Mouse (Mus musculus): ENCODE data around the gene Gm17654. TPM values are rescaled to one million over a fixed set of nuclear protein-coding genes. Genes with fewer than 3 reads are reported as not detected.
"Not testable (repeated sequence)": the region's sequence is repeated elsewhere in the genome, so short reads cannot be mapped to it uniquely, and the experiment has no call there.

Gm17654 gene
- polyA plus RNA-seq (2014; fragmentation: Nextera tagmentation; extraction: Ambion mirVana) = not detected in 2 replicates

DNA sequence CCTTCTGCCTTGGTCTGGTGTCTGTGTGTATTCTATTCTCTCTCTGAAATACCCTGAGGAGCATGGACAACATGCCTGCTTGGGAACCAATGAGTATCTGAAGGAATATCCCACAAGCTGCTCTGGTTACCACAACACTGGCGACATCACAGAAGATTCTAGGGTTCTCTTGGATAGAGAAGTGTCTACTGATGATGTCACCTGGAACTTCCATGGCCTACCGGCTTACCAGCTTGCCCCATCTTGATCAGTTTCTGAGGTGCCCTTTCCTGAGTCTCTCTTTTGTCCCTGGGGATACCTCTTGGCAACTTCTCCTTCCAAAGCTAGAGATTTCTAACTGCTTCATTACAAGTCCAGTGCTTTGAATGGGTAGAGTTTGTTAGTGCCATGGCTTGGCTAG lies at the start of gene Gm17654:
Gene Gm17654 (minus strand): TSS at position 101 of the 400 bp plus-strand sequence.
- 45% methylated on average over 1 of the region's 2 CpGs for WGBS
- not testable (repeated sequence) for H3K4me3 ChIP-seq (ENCODE audit: control insufficient read depth in 1 of 2, insufficient read depth in 1 of 2, low read depth in 1 of 2, low read length in 2 of 2); H3K27ac ChIP-seq (replicated peaks in 1 of 2; ENCODE audit: control insufficient read depth in 1 of 2, insufficient read depth in 1 of 2, low read depth in 2 of 2, low read length in 2 of 2); H3K4me2 ChIP-seq (ENCODE audit: low read length); H3K9me3 ChIP-seq (ENCODE audit: control insufficient read depth, low read length); ATAC-seq (ENCODE audit: insufficient number of reproducible peaks, insufficient read depth, low FRiP score, low read depth); H3K9ac ChIP-seq (ENCODE audit: low read length); H3K36me3 ChIP-seq (ENCODE audit: control insufficient read depth, insufficient read depth, low read length); H3K27me3 ChIP-seq (ENCODE audit: control insufficient read depth, insufficient read depth, low read length); H3K4me1 ChIP-seq (ENCODE audit: control insufficient read depth in 2 of 2, insufficient read depth in 2 of 2, low read length in 2 of 2)

GRCm38 (mm10) chr14:43607913-43608312 lies 29.0 kb upstream of the Gm17654 start, which contains the start of gene Gm10375:
Gene Gm10375 (minus strand): TSS chr14:43608013.
- not testable (repeated sequence) for H3K36me3 ChIP-seq (ENCODE audit: control insufficient read depth, insufficient read depth, low read length); H3K4me3 ChIP-seq (ENCODE audit: control insufficient read depth in 1 of 2, insufficient read depth in 1 of 2, low read depth in 1 of 2, low read length in 2 of 2); H3K4me1 ChIP-seq (ENCODE audit: control insufficient read depth in 2 of 2, insufficient read depth in 2 of 2, low read length in 2 of 2); H3K9ac ChIP-seq (ENCODE audit: low read length); H3K4me2 ChIP-seq (ENCODE audit: low read length); H3K9me3 ChIP-seq (ENCODE audit: control insufficient read depth, low read length); H3K27me3 ChIP-seq (ENCODE audit: control insufficient read depth, insufficient read depth, low read length); ATAC-seq (ENCODE audit: insufficient number of reproducible peaks, insufficient read depth, low FRiP score, low read depth); H3K27ac ChIP-seq (replicated peaks in 1 of 2; ENCODE audit: control insufficient read depth in 1 of 2, insufficient read depth in 1 of 2, low read depth in 2 of 2, low read length in 2 of 2)

DNA sequence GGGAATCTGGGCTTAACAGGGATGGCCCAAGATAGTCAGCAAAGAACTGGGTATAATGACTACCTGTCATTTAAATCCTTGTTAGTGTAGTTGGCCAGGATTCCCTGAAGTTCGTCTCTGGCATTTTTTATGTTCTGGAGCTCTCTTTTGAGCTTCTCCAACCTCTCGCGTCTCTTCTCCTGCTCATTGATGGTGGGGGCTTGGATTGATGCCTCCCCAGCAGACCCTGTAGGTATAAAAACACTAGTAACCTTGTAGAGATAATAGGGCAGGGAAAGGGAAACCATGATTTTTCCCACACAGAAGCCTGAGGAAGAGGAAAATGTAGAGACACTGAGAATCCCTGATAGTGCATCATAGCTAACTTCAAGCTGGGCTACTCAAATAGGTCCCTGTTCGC lies 977 bp downstream of the Gm17654 start:
- not testable (repeated sequence) for H3K27ac ChIP-seq (replicated peaks in 1 of 2; ENCODE audit: control insufficient read depth in 1 of 2, insufficient read depth in 1 of 2, low read depth in 2 of 2, low read length in 2 of 2); H3K4me1 ChIP-seq (ENCODE audit: control insufficient read depth in 2 of 2, insufficient read depth in 2 of 2, low read length in 2 of 2); H3K4me3 ChIP-seq (ENCODE audit: control insufficient read depth in 1 of 2, insufficient read depth in 1 of 2, low read depth in 1 of 2, low read length in 2 of 2); H3K36me3 ChIP-seq (ENCODE audit: control insufficient read depth, insufficient read depth, low read length); H3K4me2 ChIP-seq (ENCODE audit: low read length); ATAC-seq (ENCODE audit: insufficient number of reproducible peaks, insufficient read depth, low FRiP score, low read depth); H3K9me3 ChIP-seq (ENCODE audit: control insufficient read depth, low read length); H3K9ac ChIP-seq (ENCODE audit: low read length); H3K27me3 ChIP-seq (ENCODE audit: control insufficient read depth, insufficient read depth, low read length)
- WGBS = 84% methylated on average over 2 of the region's 4 CpGs

DNA sequence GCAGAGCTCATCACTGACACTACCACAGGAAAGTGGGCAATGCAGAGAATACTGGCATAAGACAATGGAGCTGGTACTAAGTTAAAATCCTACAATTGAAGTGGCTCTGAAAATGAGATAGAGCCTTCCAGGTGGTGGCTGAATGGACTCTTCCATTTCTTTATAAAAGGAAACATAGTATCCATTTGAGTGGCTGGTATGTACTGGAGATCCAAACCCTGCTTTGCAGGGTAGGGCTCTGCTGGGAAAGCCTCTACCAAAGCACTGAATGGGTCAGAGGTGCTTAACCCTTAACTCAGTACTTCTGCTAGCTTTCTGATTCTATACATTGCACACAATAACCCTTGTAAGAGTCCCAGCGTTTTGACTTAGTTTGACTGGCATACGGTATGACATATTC lies 26.7 kb downstream of the Gm17654 start:
- not testable (repeated sequence) for H3K4me3 ChIP-seq (ENCODE audit: control insufficient read depth in 1 of 2, insufficient read depth in 1 of 2, low read depth in 1 of 2, low read length in 2 of 2); H3K4me1 ChIP-seq (ENCODE audit: control insufficient read depth in 2 of 2, insufficient read depth in 2 of 2, low read length in 2 of 2); H3K4me2 ChIP-seq (ENCODE audit: low read length); ATAC-seq (ENCODE audit: insufficient number of reproducible peaks, insufficient read depth, low FRiP score, low read depth); H3K27ac ChIP-seq (replicated peaks in 1 of 2; ENCODE audit: control insufficient read depth in 1 of 2, insufficient read depth in 1 of 2, low read depth in 2 of 2, low read length in 2 of 2); H3K9ac ChIP-seq (ENCODE audit: low read length); H3K9me3 ChIP-seq (ENCODE audit: control insufficient read depth, low read length); H3K36me3 ChIP-seq (ENCODE audit: control insufficient read depth, insufficient read depth, low read length); H3K27me3 ChIP-seq (ENCODE audit: control insufficient read depth, insufficient read depth, low read length)
- 76% methylated on average over 2 of the region's 2 CpGs for WGBS

DNA sequence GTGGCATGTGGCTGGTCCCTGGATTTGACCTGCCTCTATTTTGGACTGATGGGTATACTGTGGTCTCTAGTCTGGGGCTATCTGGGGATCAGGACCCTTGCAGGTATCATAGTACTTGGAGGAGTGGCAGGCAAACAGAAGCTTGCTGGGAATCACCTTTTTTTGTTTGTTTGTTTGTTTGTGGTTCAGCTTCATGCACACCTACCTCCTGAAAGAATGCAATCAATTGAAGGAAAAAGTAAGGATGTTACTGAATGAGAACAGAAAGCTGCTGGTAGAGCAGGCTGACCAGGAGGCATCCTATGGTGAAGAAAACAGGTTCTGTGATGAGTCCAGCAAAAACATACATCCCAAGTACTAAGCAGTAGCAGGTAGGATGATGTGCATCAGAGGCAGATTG lies 32.7 kb downstream of the Gm17654 start:
- H3K4me2 ChIP-seq (ENCODE audit: low read length); ATAC-seq (ENCODE audit: insufficient number of reproducible peaks, insufficient read depth, low FRiP score, low read depth); H3K9ac ChIP-seq (ENCODE audit: low read length); H3K4me1 ChIP-seq (ENCODE audit: control insufficient read depth in 2 of 2, insufficient read depth in 2 of 2, low read length in 2 of 2); H3K27ac ChIP-seq (replicated peaks in 1 of 2; ENCODE audit: control insufficient read depth in 1 of 2, insufficient read depth in 1 of 2, low read depth in 2 of 2, low read length in 2 of 2); H3K4me3 ChIP-seq (ENCODE audit: control insufficient read depth in 1 of 2, insufficient read depth in 1 of 2, low read depth in 1 of 2, low read length in 2 of 2); H3K36me3 ChIP-seq (ENCODE audit: control insufficient read depth, insufficient read depth, low read length); H3K9me3 ChIP-seq (ENCODE audit: control insufficient read depth, low read length); H3K27me3 ChIP-seq (ENCODE audit: control insufficient read depth, insufficient read depth, low read length): not testable (repeated sequence)

DNA sequence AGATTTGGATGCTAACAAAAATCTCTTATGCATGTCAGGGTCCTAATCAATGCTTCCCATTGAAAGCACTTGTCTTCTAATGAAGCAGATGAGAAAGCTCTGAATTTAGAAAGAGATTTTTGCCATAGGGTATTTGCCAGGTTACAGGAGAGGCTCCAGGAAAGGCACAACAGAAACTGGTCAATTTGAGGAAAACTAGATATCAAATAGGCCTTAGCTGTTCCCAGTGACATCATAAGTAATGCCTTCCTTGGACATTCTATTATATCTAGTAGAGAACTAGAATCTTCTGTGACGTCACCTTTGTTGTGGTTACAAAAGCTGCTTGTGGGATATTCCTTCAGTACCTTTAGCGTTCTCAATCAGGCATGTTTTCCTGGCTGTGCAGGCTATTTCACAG lies 35.7 kb downstream of the Gm17654 start, which contains the start of gene Gm5799:
Gene Gm5799 (plus strand): TSS at position 301 of the 400 bp plus-strand sequence.
- H3K4me1 ChIP-seq (ENCODE audit: control insufficient read depth in 2 of 2, insufficient read depth in 2 of 2, low read length in 2 of 2); H3K27me3 ChIP-seq (ENCODE audit: control insufficient read depth, insufficient read depth, low read length); H3K9ac ChIP-seq (ENCODE audit: low read length); H3K27ac ChIP-seq (replicated peaks in 1 of 2; ENCODE audit: control insufficient read depth in 1 of 2, insufficient read depth in 1 of 2, low read depth in 2 of 2, low read length in 2 of 2); H3K36me3 ChIP-seq (ENCODE audit: control insufficient read depth, insufficient read depth, low read length); H3K4me2 ChIP-seq (ENCODE audit: low read length); ATAC-seq (ENCODE audit: insufficient number of reproducible peaks, insufficient read depth, low FRiP score, low read depth); H3K9me3 ChIP-seq (ENCODE audit: control insufficient read depth, low read length); H3K4me3 ChIP-seq (ENCODE audit: control insufficient read depth in 1 of 2, insufficient read depth in 1 of 2, low read depth in 1 of 2, low read length in 2 of 2): not testable (repeated sequence)
- 50% methylated on average over 1 of the region's 2 CpGs for WGBS

DNA sequence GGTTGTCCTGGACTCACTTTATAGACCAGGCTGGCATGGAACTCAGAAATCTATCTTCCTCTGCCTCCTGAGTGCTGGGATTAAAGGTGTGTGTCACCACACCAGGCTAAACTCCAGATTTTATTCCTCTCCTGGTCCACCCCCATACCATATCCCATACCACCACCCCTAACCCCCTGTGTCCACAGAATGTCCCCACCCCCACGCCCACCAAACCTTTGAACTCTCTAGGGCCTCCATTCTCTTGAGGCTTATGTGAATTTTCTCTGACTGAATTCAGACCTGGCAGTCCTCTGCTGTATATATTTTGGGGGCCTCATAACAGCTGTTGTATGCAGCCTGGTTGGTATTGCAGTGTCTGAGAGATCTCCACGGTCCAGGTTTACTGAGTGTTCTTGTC lies 40.8 kb downstream of the Gm17654 start:
- WGBS = 55% methylated on average over 2 of the region's 2 CpGs
- not testable (repeated sequence) for H3K9ac ChIP-seq (ENCODE audit: low read length); H3K27ac ChIP-seq (replicated peaks in 1 of 2; ENCODE audit: control insufficient read depth in 1 of 2, insufficient read depth in 1 of 2, low read depth in 2 of 2, low read length in 2 of 2); H3K36me3 ChIP-seq (ENCODE audit: control insufficient read depth, insufficient read depth, low read length); H3K4me2 ChIP-seq (ENCODE audit: low read length); H3K4me3 ChIP-seq (ENCODE audit: control insufficient read depth in 1 of 2, insufficient read depth in 1 of 2, low read depth in 1 of 2, low read length in 2 of 2); H3K27me3 ChIP-seq (ENCODE audit: control insufficient read depth, insufficient read depth, low read length); ATAC-seq (ENCODE audit: insufficient number of reproducible peaks, insufficient read depth, low FRiP score, low read depth); H3K9me3 ChIP-seq (ENCODE audit: control insufficient read depth, low read length); H3K4me1 ChIP-seq (ENCODE audit: control insufficient read depth in 2 of 2, insufficient read depth in 2 of 2, low read length in 2 of 2)

GRCm38 (mm10) chr14:43532387-43532786 lies 46.6 kb downstream of the Gm17654 start:
- not testable (repeated sequence) for H3K4me1 ChIP-seq (ENCODE audit: control insufficient read depth in 2 of 2, insufficient read depth in 2 of 2, low read length in 2 of 2); H3K9me3 ChIP-seq (ENCODE audit: control insufficient read depth, low read length); ATAC-seq (ENCODE audit: insufficient number of reproducible peaks, insufficient read depth, low FRiP score, low read depth); H3K4me3 ChIP-seq (ENCODE audit: control insufficient read depth in 1 of 2, insufficient read depth in 1 of 2, low read depth in 1 of 2, low read length in 2 of 2); H3K36me3 ChIP-seq (ENCODE audit: control insufficient read depth, insufficient read depth, low read length); H3K4me2 ChIP-seq (ENCODE audit: low read length); H3K9ac ChIP-seq (ENCODE audit: low read length); H3K27ac ChIP-seq (replicated peaks in 1 of 2; ENCODE audit: control insufficient read depth in 1 of 2, insufficient read depth in 1 of 2, low read depth in 2 of 2, low read length in 2 of 2); H3K27me3 ChIP-seq (ENCODE audit: control insufficient read depth, insufficient read depth, low read length)
- 34% methylated on average over 5 of the region's 6 CpGs for WGBS
